Mouse (Mus musculus): Measurements from ENCODE around the gene Nfam1. TPM values are rescaled to one million over a fixed set of nuclear protein-coding genes. Genes with fewer than 3 reads are reported as not detected.

The Nfam1 gene
- polyA plus RNA-seq, 1 experiment from 2014 or later: 3.4 TPM

Small RNA genes within 50 kb of the gene (microRNA-seq; reads per million reads assigned to microRNA genes)
- 15.7 reads per million, percentile 29 among the genes with 10 or more reads in this experiment for gene Mir3080

Other genes starting within 250 kb of the Nfam1 start
- gene Cyp2d26, start 239.0 kb downstream of the Nfam1 start, polyA plus RNA-seq (2016; fragmentation: Nextera tagmentation; extraction: Ambion mirVana): 0.08 TPM in 1 of 2 replicates, not detected in the other
- gene Tcf20, start 45.4 kb downstream of the Nfam1 start, polyA plus RNA-seq (2016; fragmentation: Nextera tagmentation; extraction: Ambion mirVana): 4.0 and 6.0 TPM in 2 replicates
- gene Serhl, start 56.2 kb upstream of the Nfam1 start, polyA plus RNA-seq (2016; fragmentation: Nextera tagmentation; extraction: Ambion mirVana): 57.6 and 75.6 TPM in 2 replicates
- gene Rrp7a, start 89.5 kb upstream of the Nfam1 start, polyA plus RNA-seq (2016; fragmentation: Nextera tagmentation; extraction: Ambion mirVana): 52.7 and 64.6 TPM in 2 replicates
- gene Poldip3, start 116.1 kb upstream of the Nfam1 start, polyA plus RNA-seq (2016; fragmentation: Nextera tagmentation; extraction: Ambion mirVana): 105 and 119 TPM in 2 replicates
- 177 and 178 TPM in 2 replicates for gene Cyb5r3, start 139.3 kb upstream of the Nfam1 start, polyA plus RNA-seq (2016; fragmentation: Nextera tagmentation; extraction: Ambion mirVana)
- not detected in 2 replicates for gene A4galt, start 218.5 kb upstream of the Nfam1 start, polyA plus RNA-seq (2016; fragmentation: Nextera tagmentation; extraction: Ambion mirVana)